Mouse (Mus musculus) 416B (cell line): ENCODE measurements around the gene Btbd2.

Experiments
- DNase-seq: peaks from one replicate; pipeline ENCODE4 v3.0.0; 2011; ENCODE audit warnings: low read depth

Gene Btbd2

GRCm38 (mm10) chr10:80687850-80688249 is 31.0 kb upstream of the Btbd2 start:
- DNase-seq: peak; percentile 80

- no peak for DNase-seq
Measured at GRCm38 (mm10) chr10:80686617-80687016, 29.7 kb upstream of the Btbd2 start.

GRCm38 (mm10) chr10:80684984-80685383 is 28.1 kb upstream of the Btbd2 start:
- DNase-seq: no peak

- DNase-seq: peak; percentile 78
Measured at GRCm38 (mm10) chr10:80684214-80684613, 27.3 kb upstream of the Btbd2 start.

- DNase-seq: no peak
Measured at GRCm38 (mm10) chr10:80683647-80684046, 26.8 kb upstream of the Btbd2 start.

- DNase-seq: no peak
Measured at GRCm38 (mm10) chr10:80682003-80682402, 25.1 kb upstream of the Btbd2 start.

- DNase-seq: no peak
Measured at GRCm38 (mm10) chr10:80680260-80680696, 23.4 kb upstream of the Btbd2 start.

GRCm38 (mm10) chr10:80679556-80680259 is 22.8 kb upstream of the Btbd2 start:
- peak; percentile 57 for DNase-seq

GRCm38 (mm10) chr10:80678601-80679377 is 21.9 kb upstream of the Btbd2 start:
- DNase-seq: peak; percentile 90

GRCm38 (mm10) chr10:80677942-80678436 is 21.1 kb upstream of the Btbd2 start, which contains the start of gene Mknk2:
TSS of gene Mknk2 (minus strand) at chr10:80678112.
- DNase-seq: peak; percentile 100

GRCm38 (mm10) chr10:80677128-80677875 is 20.4 kb upstream of the Btbd2 start:
- peak; percentile 87 for DNase-seq

GRCm38 (mm10) chr10:80676198-80676928 is 19.5 kb upstream of the Btbd2 start:
- DNase-seq: peak; percentile 100

- peak; percentile 42 for DNase-seq
Measured at GRCm38 (mm10) chr10:80675405-80676197, 18.7 kb upstream of the Btbd2 start.

GRCm38 (mm10) chr10:80674851-80675404 is 18.1 kb upstream of the Btbd2 start:
- DNase-seq: no peak

GRCm38 (mm10) chr10:80674161-80674711 is 17.4 kb upstream of the Btbd2 start:
- peak; percentile 22 for DNase-seq

- no peak for DNase-seq
Measured at GRCm38 (mm10) chr10:80673690-80674089, 16.8 kb upstream of the Btbd2 start.

GRCm38 (mm10) chr10:80671936-80672690 is 15.2 kb upstream of the Btbd2 start:
- DNase-seq: peak; percentile 63

- no peak for DNase-seq
Measured at GRCm38 (mm10) chr10:80671251-80671650, 14.4 kb upstream of the Btbd2 start.

GRCm38 (mm10) chr10:80670531-80670930 is 13.7 kb upstream of the Btbd2 start:
- DNase-seq: no peak
